Mouse (Mus musculus) kidney, embryonic 15.5 days (tissue): ENCODE data around the gene Agrp. TPM values are rescaled to one million over a fixed set of nuclear protein-coding genes. Genes with fewer than 3 reads are reported as not detected.

Experiments used
- ATAC-seq: fragments of 200-750 bp; cut with Nextera tagmentation; replicated peaks from 2 replicates; pipeline ENCODE4 v1.8.0; 2017; ENCODE audit warnings: moderate TSS enrichment; ENCODE audit not compliant: low FRiP score
- H3K27ac ChIP-seq: fragments of 300-500 bp; sonication (generic); 2 replicates; pipeline ENCODE4 v1.5.1; 2015; ENCODE audit warnings: mild to moderate bottlenecking, inconsistent platforms
- H3K27me3 ChIP-seq: fragments of 300-500 bp; sonication (generic); 2 replicates; pipeline ENCODE4 v1.6.1; 2015; ENCODE audit warnings: inconsistent platforms
- H3K36me3 ChIP-seq: fragments of 300-500 bp; sonication (generic); 2 replicates; pipeline ENCODE4 v1.6.1; 2015; ENCODE audit warnings: inconsistent platforms
- H3K4me1 ChIP-seq: fragments of 300-500 bp; sonication (generic); 2 replicates; pipeline ENCODE4 v1.6.1; 2015; ENCODE audit warnings: inconsistent platforms
- H3K4me2 ChIP-seq: fragments of 300-500 bp; sonication (generic); 2 replicates; pipeline ENCODE4 v1.6.1; 2015; ENCODE audit warnings: moderate library complexity, mild to moderate bottlenecking, inconsistent platforms
- H3K4me3 ChIP-seq: fragments of 300-500 bp; sonication (generic); replicated peaks from 2 replicates; pipeline ENCODE4 v1.5.1; 2015; ENCODE audit warnings: mild to moderate bottlenecking, inconsistent platforms
- H3K9ac ChIP-seq: fragments of 300-500 bp; sonication (generic); 2 replicates; pipeline ENCODE4 v1.6.1; 2015; ENCODE audit warnings: mild to moderate bottlenecking, inconsistent platforms
- H3K9me3 ChIP-seq: fragments of 300-500 bp; sonication (generic); replicated peaks from 2 replicates; pipeline ENCODE4 v1.6.1; 2016; ENCODE audit warnings: inconsistent platforms
- WGBS: fragments of 180-500 bp; shearing (Covaris S2); methylation state at CpG from one replicate; pipeline ENCODE4 v1.1.7; 2015; ENCODE audit warnings: mixed read lengths; 5-methylcytosine and 5-hydroxymethylcytosine counted together
- microRNA counts: library from miRNA; unstranded; fragments of <30 nt; microRNA quantifications from one replicate; lab custom pipeline; 2016
- microRNA-seq: library from miRNA; unstranded; fragments of <30 nt; microRNA quantifications from one replicate; pipeline ENCODE4, GENCODE M21; 2016
- polyA plus RNA-seq: library from polyadenylated mRNA; unstranded; fragments of >200 nt; fragmentation: Nextera tagmentation; extraction: Ambion mirVana; gene quantifications from 2 replicates; pipeline ENCODE4 v1.2.1, GENCODE M21; 2015

The Agrp gene
- polyA plus RNA-seq, 1 experiment from 2014 or later, result 0.83 TPM

GRCm38 (mm10) chr8:105527110-105527509 lies 110.1 kb downstream of the Agrp start:
- peak overlapping the region; percentile 49; the same call in 1 of the 2 replicates for H3K27ac ChIP-seq
- H3K4me2 ChIP-seq, result no peak overlapping the region
- H3K4me1 ChIP-seq, result peaks cover 61% of the 10 kb centered on the region
- H3K9ac ChIP-seq, result no peak overlapping the region
- no peaks in the 10 kb centered on the region for H3K9me3 ChIP-seq
- H3K4me3 ChIP-seq, result no peak overlapping the region
- 52% methylated on average over 2 of the region's 2 CpGs for WGBS
- ATAC-seq, result peak; percentile 57
- H3K36me3 ChIP-seq, result peaks cover 42% of the 10 kb centered on the region
- no peaks in the 10 kb centered on the region for H3K27me3 ChIP-seq

GRCm38 (mm10) chr8:105522890-105523289 lies 114.3 kb downstream of the Agrp start:
- WGBS, result 30% methylated on average over 9 of the region's 9 CpGs
- Histone ChIP-seq H3K9me3 (no peaks in the 10 kb centered on the region), H3K4me1 (peaks cover 69% of the 10 kb centered on the region), H3K4me2 (no peak overlapping the region), H3K36me3 (peaks cover 33% of the 10 kb centered on the region), H3K27me3 (0 out of 2 replicates have a peak, but pooled peaks cover 2% of the 10 kb centered on the region), H3K9ac (no peak overlapping the region), H3K4me3 (no peak overlapping the region), H3K27ac (0 out of 2 replicates have a peak overlapping the region, but pooled peaks have one; percentile 4)
- no peak for ATAC-seq

GRCm38 (mm10) chr8:105521995-105522769 lies 115.0 kb downstream of the Agrp start:
- H3K27ac ChIP-seq, result peak overlapping the region; percentile 56; the same call in 1 of the 2 replicates
- 70% methylated on average over 21 of the region's 21 CpGs for WGBS
- H3K36me3 ChIP-seq, result peaks cover 33% of the 10 kb centered on the region
- H3K4me3 ChIP-seq, result no peak overlapping the region
- 0 out of 2 replicates have a peak, but pooled peaks cover 6% of the 10 kb centered on the region for H3K27me3 ChIP-seq
- no peak overlapping the region for H3K4me2 ChIP-seq
- H3K9me3 ChIP-seq, result no peaks in the 10 kb centered on the region
- ATAC-seq, result no peak
- H3K4me1 ChIP-seq, result peaks cover 75% of the 10 kb centered on the region
- no peak overlapping the region for H3K9ac ChIP-seq

GRCm38 (mm10) chr8:105521061-105521460 lies 116.1 kb downstream of the Agrp start:
- 5% methylated on average over 3 of the region's 3 CpGs for WGBS
- H3K9me3 ChIP-seq, result no peaks in the 10 kb centered on the region
- H3K27ac ChIP-seq, result peak overlapping the region; percentile 56
- no peak for ATAC-seq
- H3K4me3 ChIP-seq, result peak overlapping the region; percentile 73
- H3K36me3 ChIP-seq, result peaks cover 33% of the 10 kb centered on the region
- H3K9ac ChIP-seq, result 0 out of 2 replicates have a peak overlapping the region, but pooled peaks have one; percentile 17
- peaks cover 76% of the 10 kb centered on the region for H3K4me1 ChIP-seq
- peak overlapping the region; percentile 98 for H3K4me2 ChIP-seq
- H3K27me3 ChIP-seq, result 0 out of 2 replicates have a peak, but pooled peaks cover 6% of the 10 kb centered on the region

- Histone ChIP-seq H3K4me1 (peaks cover 79% of the 10 kb centered on the region), H3K4me2 (peak overlapping the region; percentile 98), H3K36me3 (peaks cover 32% of the 10 kb centered on the region), H3K4me3 (peak overlapping the region; percentile 73), H3K9ac (0 out of 2 replicates have a peak overlapping the region, but pooled peaks have one; percentile 17), H3K9me3 (no peaks in the 10 kb centered on the region), H3K27ac (peak overlapping the region; percentile 56), H3K27me3 (0 out of 2 replicates have a peak, but pooled peaks cover 6% of the 10 kb centered on the region)
- WGBS, result 37% methylated on average over 5 of the region's 5 CpGs
- ATAC-seq, result no peak
Measured at GRCm38 (mm10) chr8:105520521-105520920, 116.7 kb downstream of the Agrp start.

- Histone ChIP-seq H3K4me3 (peak overlapping the region; percentile 73), H3K9me3 (no peaks in the 10 kb centered on the region), H3K27me3 (0 out of 2 replicates have a peak, but pooled peaks cover 6% of the 10 kb centered on the region), H3K27ac (peak overlapping the region; percentile 88), H3K4me1 (peaks cover 79% of the 10 kb centered on the region), H3K36me3 (peaks cover 22% of the 10 kb centered on the region), H3K9ac (peak overlapping the region; percentile 74), H3K4me2 (peak overlapping the region; percentile 98)
- WGBS, result 7% methylated on average over 2 of the region's 2 CpGs
- ATAC-seq, result no peak
Measured at GRCm38 (mm10) chr8:105519591-105519990, 117.6 kb downstream of the Agrp start.

GRCm38 (mm10) chr8:105518436-105519313 lies 118.5 kb downstream of the Agrp start, which contains the start of gene Hsd11b2:
Hsd11b2 (plus strand) TSS chr8:105518755.
- Histone ChIP-seq H3K4me1 (peaks cover 79% of the 10 kb centered on the region), H3K36me3 (peaks cover 14% of the 10 kb centered on the region), H3K4me2 (peak within 1 kb of the TSS; percentile 98), H3K9me3 (no peaks in the 10 kb centered on the region), H3K27ac (peak within 1 kb of the TSS; percentile 88), H3K27me3 (0 out of 2 replicates have a peak, but pooled peaks cover 6% of the 10 kb centered on the region), H3K4me3 (peak within 1 kb of the TSS; percentile 73), H3K9ac (peak within 1 kb of the TSS; percentile 74)
- peak; percentile 59 for ATAC-seq
- under 1% methylated on average over 64 of the region's 68 CpGs for WGBS

- ATAC-seq, result no peak
- H3K27ac ChIP-seq, result no peak overlapping the region
- H3K9me3 ChIP-seq, result no peaks in the 10 kb centered on the region
- H3K4me2 ChIP-seq, result peak overlapping the region; percentile 98
- H3K36me3 ChIP-seq, result peaks cover 3% of the 10 kb centered on the region
- no peak overlapping the region for H3K9ac ChIP-seq
- 0 out of 2 replicates have a peak, but pooled peaks cover 6% of the 10 kb centered on the region for H3K27me3 ChIP-seq
- 39% methylated on average over 8 of the region's 8 CpGs for WGBS
- peaks cover 66% of the 10 kb centered on the region for H3K4me1 ChIP-seq
- 0 out of 2 replicates have a peak overlapping the region, but pooled peaks have one; percentile 13 for H3K4me3 ChIP-seq
Measured at GRCm38 (mm10) chr8:105517346-105517745, 119.8 kb downstream of the Agrp start.

MicroRNAs encoded within 50 kb of the gene (microRNA counts, 519-probe panel; counts per million panel counts)
- 2,619 counts per million, percentile 56 among the panel's probes with 10 or more counts for microRNA mmu-miR-1966 (lab: Ali Mortazavi, UCI)

Small RNA genes within 50 kb of the gene (microRNA-seq; reads per million reads assigned to microRNA genes)
- gene Mir1966, result not detected

Other genes starting within 250 kb of the Agrp start
- not detected in 2 replicates for gene Kctd19, start 223.9 kb downstream of the Agrp start, polyA plus RNA-seq
- gene Lrrc36, start 223.8 kb downstream of the Agrp start, polyA plus RNA-seq, result 0.18 and 0.22 TPM in 2 replicates
- 30.7 and 38.3 TPM in 2 replicates for gene Tppp3, start 165.9 kb downstream of the Agrp start, polyA plus RNA-seq
- gene Zdhhc1, start 140.5 kb downstream of the Agrp start, polyA plus RNA-seq, result 39.2 and 43.7 TPM in 2 replicates
- 30.0 and 35.6 TPM in 2 replicates for gene Hsd11b2, start 118.6 kb downstream of the Agrp start, polyA plus RNA-seq
- 85.8 and 88.3 TPM in 2 replicates for gene Atp6v0d1, start 71.3 kb downstream of the Agrp start, polyA plus RNA-seq
- gene Ripor1, start 32.1 kb downstream of the Agrp start, polyA plus RNA-seq, result 33.3 and 39.5 TPM in 2 replicates
- 134 TPM in 2 replicates for gene Ctcf, start 825 bp downstream of the Agrp start, polyA plus RNA-seq
- gene Carmil2, start 48.9 kb upstream of the Agrp start, polyA plus RNA-seq, result 0.63 and 0.78 TPM in 2 replicates
- 55.3 and 67.2 TPM in 2 replicates for gene Acd, start 63.7 kb upstream of the Agrp start, polyA plus RNA-seq
- 16.9 and 18.0 TPM in 2 replicates for gene Pard6a, start 63.8 kb upstream of the Agrp start, polyA plus RNA-seq
- gene 4933405L10Rik, start 70.3 kb upstream of the Agrp start, polyA plus RNA-seq, result 0.26 TPM in 1 of 2 replicates, not detected in the other
- gene Enkd1, start 70.8 kb upstream of the Agrp start, polyA plus RNA-seq, result 28.8 and 31.0 TPM in 2 replicates
- gene Gfod2, start 121.3 kb upstream of the Agrp start, polyA plus RNA-seq, result 21.2 and 23.7 TPM in 2 replicates
- 12.2 and 13.8 TPM in 2 replicates for gene Ranbp10, start 190.0 kb upstream of the Agrp start, polyA plus RNA-seq
- 0.13 and 0.14 TPM in 2 replicates for gene Tsnaxip1, start 190.3 kb upstream of the Agrp start, polyA plus RNA-seq
- gene Cenpt, start 215.9 kb upstream of the Agrp start, polyA plus RNA-seq, result 42.0 and 47.0 TPM in 2 replicates
- 66.9 and 67.5 TPM in 2 replicates for gene Thap11, start 217.7 kb upstream of the Agrp start, polyA plus RNA-seq
- gene Nutf2, start 223.2 kb upstream of the Agrp start, polyA plus RNA-seq, result 283 and 294 TPM in 2 replicates
- 47.1 and 51.9 TPM in 2 replicates for gene Edc4, start 243.5 kb upstream of the Agrp start, polyA plus RNA-seq